Mouse (Mus musculus) embryonic facial prominence, embryonic 14.5 days (tissue): ENCODE data around the gene Olfr986. TPM values are rescaled to one million over a fixed set of nuclear protein-coding genes. Genes with fewer than 3 reads are reported as not detected.

Experiments used
- ATAC-seq: fragments of 200-750 bp; cut with Nextera tagmentation; 2 replicates; pipeline ENCODE4 v1.8.0; 2017; ENCODE audit warnings: low read depth, moderate number of reproducible peaks, moderate TSS enrichment
- DNase-seq: peaks from one replicate; pipeline ENCODE4 v3.0.0-alpha.2; 2015; ENCODE audit warnings: low spot score
- H3K27ac ChIP-seq: fragments of 300-500 bp; sonication (generic); replicated peaks from 2 replicates; pipeline ENCODE4 v1.5.1; 2014; ENCODE audit warnings: low read depth, mild to moderate bottlenecking, low read length, moderate library complexity
- H3K27me3 ChIP-seq: fragments of 300-500 bp; sonication (generic); replicated peaks from 2 replicates; pipeline ENCODE4 v1.6.1; 2014; ENCODE audit warnings: low read length; ENCODE audit not compliant: control insufficient read depth, insufficient read depth
- H3K36me3 ChIP-seq: fragments of 300-500 bp; sonication (generic); 2 replicates; pipeline ENCODE4 v1.6.1; 2014; ENCODE audit warnings: low read length, mixed read lengths; ENCODE audit not compliant: control insufficient read depth, insufficient read depth
- H3K4me1 ChIP-seq: fragments of 300-500 bp; sonication (generic); 2 replicates; pipeline ENCODE4 v1.6.1; 2014; ENCODE audit warnings: antibody characterized with exemption, low read length; ENCODE audit not compliant: control insufficient read depth, insufficient read depth
- H3K4me2 ChIP-seq: fragments of 300-500 bp; sonication (generic); 2 replicates; pipeline ENCODE4 v1.6.1; 2014; ENCODE audit warnings: low read depth, mild to moderate bottlenecking, low read length, moderate library complexity, mixed read lengths
- H3K4me3 ChIP-seq: fragments of 300-500 bp; sonication (generic); 2 replicates; pipeline ENCODE4 v1.5.1; 2014; ENCODE audit warnings: low read depth, mild to moderate bottlenecking, low read length
- H3K9ac ChIP-seq: fragments of 300-500 bp; sonication (generic); 2 replicates; pipeline ENCODE4 v1.6.1; 2014; ENCODE audit warnings: low read depth, mild to moderate bottlenecking, low read length, moderate library complexity, mixed read lengths
- H3K9me3 ChIP-seq: fragments of 300-500 bp; sonication (generic); 2 replicates; pipeline ENCODE4 v1.6.1; 2016; ENCODE audit warnings: low read length; ENCODE audit not compliant: control insufficient read depth
- WGBS: fragments of 180-500 bp; shearing (Covaris S2); extraction: QIAGEN DNeasy Blood & Tissue Kit; methylation state at CpG from one replicate; pipeline ENCODE4 v1.1.7; 2014; 5-methylcytosine and 5-hydroxymethylcytosine counted together
- polyA plus RNA-seq: library from polyadenylated mRNA; unstranded; fragments of >200 nt; fragmentation: Nextera tagmentation; extraction: Ambion mirVana; gene quantifications from 2 replicates; pipeline ENCODE4 v1.2.1, GENCODE M21; 2014

The Olfr986 gene
- polyA plus RNA-seq, 1 experiment from 2014 or later, result not detected

GRCm38 (mm10) chr9:40227874-40228789 lies 47.4 kb downstream of the Olfr986 start:
- H3K27me3 ChIP-seq, result no peaks in the 10 kb centered on the region; the same call in 1 of the 2 replicates
- H3K36me3 ChIP-seq, result no peaks in the 10 kb centered on the region
- 69% methylated on average over 10 of the region's 10 CpGs for WGBS
- no peak overlapping the region for H3K4me3 ChIP-seq
- H3K4me2 ChIP-seq, result no peak overlapping the region
- no peaks in the 10 kb centered on the region for H3K9me3 ChIP-seq
- no peak overlapping the region for H3K27ac ChIP-seq
- H3K9ac ChIP-seq, result no peak overlapping the region
- H3K4me1 ChIP-seq, result no peaks in the 10 kb centered on the region
- ATAC-seq (peak; percentile 83), DNase-seq (peak; percentile 85)

GRCm38 (mm10) chr9:40228804-40229331 lies 48.1 kb downstream of the Olfr986 start:
- WGBS, result 40% methylated on average over 6 of the region's 6 CpGs

DNA sequence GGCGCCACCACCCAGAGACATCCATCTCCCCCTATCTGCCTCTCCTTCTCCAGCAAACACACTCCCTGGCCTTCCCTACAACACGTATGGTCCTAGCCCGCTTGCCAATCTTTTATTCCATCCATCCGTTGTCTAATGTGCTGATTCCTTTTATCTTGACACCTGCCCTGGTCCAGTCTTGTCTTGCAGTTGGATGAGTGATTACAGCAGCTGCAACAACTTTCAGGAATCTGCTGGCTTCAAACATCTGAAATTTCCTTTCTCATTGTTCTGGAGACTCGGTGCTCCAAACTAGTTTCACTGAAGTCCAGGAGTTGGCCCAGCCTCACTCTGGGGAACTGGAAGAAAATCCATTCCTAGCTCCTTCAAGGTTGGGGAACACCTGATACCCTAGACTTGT lies 48.8 kb downstream of the Olfr986 start:
- Histone ChIP-seq H3K4me3 (no peak overlapping the region), H3K36me3 (no peaks in the 10 kb centered on the region), H3K27ac (no peak overlapping the region), H3K4me1 (no peaks in the 10 kb centered on the region), H3K4me2 (no peak overlapping the region), H3K27me3 (no peaks in the 10 kb centered on the region; the same call in 1 of the 2 replicates), H3K9me3 (no peaks in the 10 kb centered on the region), H3K9ac (no peak overlapping the region)
- DNase-seq (peak; percentile 55), ATAC-seq (peak; percentile 31; the same call in 1 of the 2 replicates)
- WGBS, result 56% methylated on average over 5 of the region's 5 CpGs

More at GRCm38 (mm10) chr9:40228804-40229331, 48.1 kb downstream of the Olfr986 start:
- Histone ChIP-seq H3K4me3 (no peak overlapping the region), H3K4me2 (no peak overlapping the region), H3K9me3 (no peaks in the 10 kb centered on the region), H3K36me3 (no peaks in the 10 kb centered on the region), H3K4me1 (no peaks in the 10 kb centered on the region), H3K27ac (no peak overlapping the region), H3K27me3 (no peaks in the 10 kb centered on the region; the same call in 1 of the 2 replicates), H3K9ac (no peak overlapping the region)
- ATAC-seq (no peak), DNase-seq (no peak)

GRCm38 (mm10) chr9:40231019-40231418 lies 50.3 kb downstream of the Olfr986 start:
- WGBS, result 77% methylated on average over 3 of the region's 3 CpGs
- no peaks in the 10 kb centered on the region; the same call in 1 of the 2 replicates for H3K27me3 ChIP-seq
- H3K9me3 ChIP-seq, result no peaks in the 10 kb centered on the region
- H3K36me3 ChIP-seq, result no peaks in the 10 kb centered on the region
- H3K9ac ChIP-seq, result no peak overlapping the region
- no peak overlapping the region for H3K4me2 ChIP-seq
- no peaks in the 10 kb centered on the region for H3K4me1 ChIP-seq
- no peak overlapping the region for H3K4me3 ChIP-seq
- ATAC-seq, result no peak
- H3K27ac ChIP-seq, result no peak overlapping the region
- no peak for DNase-seq

- Histone ChIP-seq H3K27me3 (no peaks in the 10 kb centered on the region; the same call in 1 of the 2 replicates), H3K9me3 (no peaks in the 10 kb centered on the region), H3K9ac (no peak overlapping the region), H3K4me3 (no peak overlapping the region), H3K4me1 (no peaks in the 10 kb centered on the region), H3K27ac (no peak overlapping the region), H3K4me2 (no peak overlapping the region), H3K36me3 (no peaks in the 10 kb centered on the region)
- ATAC-seq, result no peak
- DNase-seq, result peak; percentile 13
- WGBS, result 52% methylated on average over 10 of the region's 10 CpGs
Measured at GRCm38 (mm10) chr9:40234233-40235072, 53.7 kb downstream of the Olfr986 start.

GRCm38 (mm10) chr9:40235220-40235619 lies 54.5 kb downstream of the Olfr986 start:
- Histone ChIP-seq H3K36me3 (no peaks in the 10 kb centered on the region), H3K27me3 (peaks cover 1% of the 10 kb centered on the region), H3K4me2 (no peak overlapping the region), H3K4me1 (no peaks in the 10 kb centered on the region), H3K9ac (no peak overlapping the region), H3K27ac (no peak overlapping the region), H3K9me3 (no peaks in the 10 kb centered on the region), H3K4me3 (no peak overlapping the region)
- DNase-seq (no peak), ATAC-seq (no peak)
- WGBS, result 86% methylated on average over 7 of the region's 7 CpGs

Other genes with a start within 250 kb of the Olfr986 start
- 0.10 TPM in 1 of 2 replicates, not detected in the other for gene Olfr974, start 243.4 kb upstream of the Olfr986 start, polyA plus RNA-seq
- gene Olfr975, start 228.9 kb upstream of the Olfr986 start, polyA plus RNA-seq, result not detected in 2 replicates
- not detected in 2 replicates for gene Olfr976, start 219.8 kb upstream of the Olfr986 start, polyA plus RNA-seq
- gene Olfr978, start 188.8 kb upstream of the Olfr986 start, polyA plus RNA-seq, result not detected in 2 replicates
- not detected in 2 replicates for gene Olfr979, start 177.5 kb upstream of the Olfr986 start, polyA plus RNA-seq
- not detected in 2 replicates for gene Olfr980, start 171.3 kb upstream of the Olfr986 start, polyA plus RNA-seq
- not detected in 2 replicates for gene Olfr981, start 159.5 kb upstream of the Olfr986 start, polyA plus RNA-seq
- not detected in 2 replicates for gene Olfr982, start 107.1 kb upstream of the Olfr986 start, polyA plus RNA-seq
- 0.22 TPM in 1 of 2 replicates, not detected in the other for gene Olfr983, start 87.3 kb upstream of the Olfr986 start, polyA plus RNA-seq
- not detected in 2 replicates for gene Olfr984, start 66.7 kb upstream of the Olfr986 start, polyA plus RNA-seq
- gene Olfr985, start 50.7 kb upstream of the Olfr986 start, polyA plus RNA-seq, result not detected in 2 replicates
- not detected in 2 replicates for gene Tmem225, start 32.8 kb upstream of the Olfr986 start, polyA plus RNA-seq
- 5.7 and 6.1 TPM in 2 replicates for gene Zfp202, start 11.4 kb downstream of the Olfr986 start, polyA plus RNA-seq
- 34.7 and 42.9 TPM in 2 replicates for gene Scn3b, start 88.3 kb downstream of the Olfr986 start, polyA plus RNA-seq